Comparison of ENCODE assay signal across 12 mouse cellular contexts in the genomic region with DNA sequence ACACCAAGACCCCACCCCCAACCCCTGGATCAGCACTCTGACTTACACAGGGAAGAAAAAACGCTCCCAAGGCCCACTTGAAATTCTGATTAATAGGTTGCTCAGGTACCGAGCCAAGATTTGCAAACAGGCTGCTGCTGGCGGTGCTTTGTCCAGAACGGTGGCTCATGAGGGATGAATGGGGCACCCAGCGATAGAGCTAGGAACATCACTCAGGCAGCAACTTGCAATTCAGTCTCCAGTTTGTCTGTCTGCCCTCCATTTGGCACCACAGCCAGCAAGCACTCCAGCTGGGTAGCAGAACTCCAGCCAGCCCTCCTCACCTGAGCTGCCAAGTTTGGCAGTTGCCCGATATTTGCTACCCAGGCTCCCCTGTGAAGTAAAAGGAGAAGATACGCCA.
DNase-seq lines count a peak whose midpoint lies in the region; ATAC-seq and TF ChIP-seq lines count a peak whose summit lies in the region.
"Had no signal": no experiment of that assay in that cellular context is flagged by ENCODE, and none has a peak within 500 bp of the region (broad histone marks: within the 10 kb centered on the region; RNA-seq: fewer than 3 reads in every experiment).

No protein-coding gene starts in this region.

- no peak for ATAC-seq in forebrain, embryonic 12.5 days (ENCODE audit: low FRiP score)
- no peak for ATAC-seq in embryonic facial prominence, embryonic 13.5 days (ENCODE audit: insufficient number of reproducible peaks, insufficient read depth, low FRiP score, low TSS enrichment, low read depth)
- ATAC-seq in hindbrain, embryonic 12.5 days (ENCODE audit: low FRiP score), result peak; percentile 46; the same call in 1 of the 2 replicates
- ATAC-seq in neural tube, embryonic 11.5 days (ENCODE audit: insufficient read depth, low FRiP score, low TSS enrichment), result peak; percentile 8; the same call in 1 of the 2 replicates
- no peak for ATAC-seq in stomach, postnatal 0 days (ENCODE audit: low FRiP score, low TSS enrichment)
- no peak for ATAC-seq in granulocyte monocyte progenitor cell, adult 5-6 weeks (replicated peaks; ENCODE audit: poor library complexity, severe bottlenecking)

- H3K9me3 ChIP-seq in forebrain, embryonic 10.5 days, result no peaks in the 10 kb centered on the region
- H3K9me3 ChIP-seq in forebrain, embryonic 12.5 days, result no peaks in the 10 kb centered on the region
- no peaks in the 10 kb centered on the region for H3K9me3 ChIP-seq in embryonic facial prominence, embryonic 13.5 days
- H3K9me3 ChIP-seq in hindbrain, embryonic 12.5 days (replicated peaks), result no peaks in the 10 kb centered on the region
- no peaks in the 10 kb centered on the region for H3K9me3 ChIP-seq in neural tube, embryonic 11.5 days (ENCODE audit: control insufficient read depth, low read length)
- H3K9me3 ChIP-seq in stomach, postnatal 0 days (ENCODE audit: control insufficient read depth, low read length), result no peaks in the 10 kb centered on the region
- H3K9me3 ChIP-seq: heart, embryonic 13.5 days had no signal

- WGBS in forebrain, embryonic 10.5 days, result 63% methylated on average over 7 of the region's 7 CpGs
- WGBS in forebrain, embryonic 12.5 days, result 51% methylated on average over 7 of the region's 7 CpGs
- 64% methylated on average over 7 of the region's 7 CpGs for WGBS in embryonic facial prominence, embryonic 13.5 days
- WGBS in hindbrain, embryonic 12.5 days, result 40% methylated on average over 7 of the region's 7 CpGs
- WGBS in neural tube, embryonic 11.5 days, result 38% methylated on average over 7 of the region's 7 CpGs
- 43% methylated on average over 7 of the region's 7 CpGs for WGBS in stomach, postnatal 0 days

- no peak overlapping the region for H3K4me2 ChIP-seq in forebrain, embryonic 12.5 days
- no peak overlapping the region for H3K4me2 ChIP-seq in embryonic facial prominence, embryonic 13.5 days
- peak overlapping the region; percentile 24; the same call in 1 of the 2 replicates for H3K4me2 ChIP-seq in hindbrain, embryonic 12.5 days (replicated peaks)
- peak overlapping the region; percentile 1; the same call in 1 of the 2 replicates for H3K4me2 ChIP-seq in neural tube, embryonic 11.5 days (ENCODE audit: low read depth)
- H3K4me2 ChIP-seq in stomach, postnatal 0 days (replicated peaks; ENCODE audit: low read depth), result no peak overlapping the region
- H3K4me2 ChIP-seq: heart, embryonic 13.5 days had no signal

- peak overlapping the region; percentile 68; the same call in 1 of the 2 replicates for H3K27ac ChIP-seq in forebrain, embryonic 10.5 days
- H3K27ac ChIP-seq in forebrain, embryonic 12.5 days, result no peak overlapping the region
- H3K27ac ChIP-seq in embryonic facial prominence, embryonic 13.5 days, result peak overlapping the region; percentile 35; the same call in 1 of the 2 replicates
- 0 out of 2 replicates have a peak overlapping the region, but pooled peaks have one; percentile 23 for H3K27ac ChIP-seq in hindbrain, embryonic 12.5 days
- peak overlapping the region; percentile 67 for H3K27ac ChIP-seq in neural tube, embryonic 11.5 days (ENCODE audit: low read depth, low read length)
- H3K27ac ChIP-seq in stomach, postnatal 0 days (replicated peaks), result no peak overlapping the region
- H3K27ac ChIP-seq: heart, embryonic 13.5 days had no signal

- no peak for TF ChIP-seq CTCF in stomach, postnatal 0 days (IDR thresholded peaks at IDR 0.05; ENCODE audit: low read depth)

- H3K4me1 ChIP-seq in forebrain, embryonic 10.5 days, result peaks cover 17% of the 10 kb centered on the region
- peaks cover 13% of the 10 kb centered on the region for H3K4me1 ChIP-seq in forebrain, embryonic 12.5 days
- peaks cover 8% of the 10 kb centered on the region; the same call in 1 of the 2 replicates for H3K4me1 ChIP-seq in embryonic facial prominence, embryonic 13.5 days
- H3K4me1 ChIP-seq in hindbrain, embryonic 12.5 days, result peaks cover 14% of the 10 kb centered on the region
- peaks cover 13% of the 10 kb centered on the region; the same call in 1 of the 2 replicates for H3K4me1 ChIP-seq in neural tube, embryonic 11.5 days (ENCODE audit: control insufficient read depth, insufficient read depth, low read length)
- no peaks in the 10 kb centered on the region for H3K4me1 ChIP-seq in stomach, postnatal 0 days (replicated peaks; ENCODE audit: control insufficient read depth, insufficient read depth)
- H3K4me1 ChIP-seq: heart, embryonic 13.5 days had no signal

- TF ChIP-seq EP300 in stomach, postnatal 0 days (optimal IDR thresholded peaks at IDR 0.05), result no peak

- no peak overlapping the region for H3K4me3 ChIP-seq in forebrain, embryonic 10.5 days
- no peak overlapping the region for H3K4me3 ChIP-seq in forebrain, embryonic 12.5 days (replicated peaks)
- H3K4me3 ChIP-seq in embryonic facial prominence, embryonic 13.5 days, result no peak overlapping the region
- H3K4me3 ChIP-seq in hindbrain, embryonic 12.5 days, result no peak overlapping the region
- H3K4me3 ChIP-seq in neural tube, embryonic 11.5 days (ENCODE audit: low read depth, low read length), result no peak overlapping the region
- no peak overlapping the region for H3K4me3 ChIP-seq in stomach, postnatal 0 days (ENCODE audit: low read depth, low read length)
- H3K4me3 ChIP-seq: heart, embryonic 13.5 days had no signal

- no peaks in the 10 kb centered on the region for H3K27me3 ChIP-seq in forebrain, embryonic 10.5 days (ENCODE audit: poor library complexity, severe bottlenecking)
- no peaks in the 10 kb centered on the region for H3K27me3 ChIP-seq in forebrain, embryonic 12.5 days
- H3K27me3 ChIP-seq in embryonic facial prominence, embryonic 13.5 days, result no peaks in the 10 kb centered on the region
- no peaks in the 10 kb centered on the region for H3K27me3 ChIP-seq in hindbrain, embryonic 12.5 days
- no peaks in the 10 kb centered on the region for H3K27me3 ChIP-seq in neural tube, embryonic 11.5 days (ENCODE audit: control insufficient read depth, insufficient read depth, low read length)
- H3K27me3 ChIP-seq in stomach, postnatal 0 days (ENCODE audit: control insufficient read depth, insufficient read depth, low read length), result no peaks in the 10 kb centered on the region
- H3K27me3 ChIP-seq: heart, embryonic 13.5 days had no signal

- no peak overlapping the region for H3K9ac ChIP-seq in forebrain, embryonic 12.5 days
- H3K9ac ChIP-seq in embryonic facial prominence, embryonic 13.5 days, result no peak overlapping the region
- no peak overlapping the region for H3K9ac ChIP-seq in hindbrain, embryonic 12.5 days
- H3K9ac ChIP-seq in neural tube, embryonic 11.5 days (ENCODE audit: low read length), result no peak overlapping the region
- no peak overlapping the region for H3K9ac ChIP-seq in stomach, postnatal 0 days (ENCODE audit: low read length)
- H3K9ac ChIP-seq: heart, embryonic 13.5 days had no signal

- no peak for DNase-seq in forebrain, embryonic 10.5 days (ENCODE audit: extremely low spot score, low spot score)
- peak; percentile 53 for DNase-seq in neural tube, embryonic 11.5 days (ENCODE audit: low spot score)
- DNase-seq in stomach, postnatal 0 days (ENCODE audit: low spot score), result no peak
- no peak for DNase-seq in layer of hippocampus, postnatal 36 days
- DNase-seq: adrenal gland, postnatal 25 days; kidney, adult 8-10 months; thymus, postnatal 25 days had no signal

- no peaks in the 10 kb centered on the region for H3K36me3 ChIP-seq in forebrain, embryonic 10.5 days (replicated peaks)
- H3K36me3 ChIP-seq in forebrain, embryonic 12.5 days (replicated peaks), result no peaks in the 10 kb centered on the region
- H3K36me3 ChIP-seq in embryonic facial prominence, embryonic 13.5 days, result no peaks in the 10 kb centered on the region
- no peaks in the 10 kb centered on the region for H3K36me3 ChIP-seq in hindbrain, embryonic 12.5 days
- H3K36me3 ChIP-seq in neural tube, embryonic 11.5 days (ENCODE audit: control insufficient read depth, insufficient read depth, low read length), result no peaks in the 10 kb centered on the region
- H3K36me3 ChIP-seq in stomach, postnatal 0 days (ENCODE audit: control insufficient read depth, insufficient read depth, low read length), result no peaks in the 10 kb centered on the region
- H3K36me3 ChIP-seq: heart, embryonic 13.5 days had no signal

Comparison
In these comparisons a context has a peak if more than half of its experiments do, and no peak if none do; other contexts are left out.
1. H3K27ac ChIP-seq: peak in forebrain, embryonic 10.5 days (single experiment), embryonic facial prominence, embryonic 13.5 days (single experiment), hindbrain, embryonic 12.5 days (single experiment) and neural tube, embryonic 11.5 days (single experiment); none in forebrain, embryonic 12.5 days (single experiment) and stomach, postnatal 0 days (single experiment).
2. ATAC-seq: peak in hindbrain, embryonic 12.5 days (single experiment) and neural tube, embryonic 11.5 days (single experiment); none in forebrain, embryonic 12.5 days (single experiment), embryonic facial prominence, embryonic 13.5 days (single experiment), stomach, postnatal 0 days (single experiment) and granulocyte monocyte progenitor cell, adult 5-6 weeks (single experiment).
3. H3K4me2 ChIP-seq: peak in hindbrain, embryonic 12.5 days (single experiment) and neural tube, embryonic 11.5 days (single experiment); none in forebrain, embryonic 12.5 days (single experiment), embryonic facial prominence, embryonic 13.5 days (single experiment) and stomach, postnatal 0 days (single experiment).